Mouse (Mus musculus) liver, postnatal 0 days (tissue): ENCODE results near the gene Olfr462. TPM values are rescaled to one million over a fixed set of nuclear protein-coding genes. Genes with fewer than 3 reads are reported as not detected.
A peak's percentile ranks its signal among the peaks of the same experiment; 100 is the strongest.

Experiments used
- ATAC-seq: fragments of 200-750 bp; cut with Nextera tagmentation; 2 replicates; pipeline ENCODE4 v1.8.0; 2017; ENCODE audit warnings: mild to moderate bottlenecking, moderate library complexity
- DNase-seq: peaks from one replicate; pipeline ENCODE4 v3.0.0-alpha.2; 2016
- H3K27ac ChIP-seq: fragments of 300-500 bp; sonication (generic); 2 replicates; pipeline ENCODE4 v1.5.1; 2014; ENCODE audit warnings: antibody characterized with exemption, moderate library complexity, mild to moderate bottlenecking, low read depth
- H3K27me3 ChIP-seq: fragments of 300-500 bp; sonication (generic); 2 replicates; pipeline ENCODE4 v1.6.1; 2014; ENCODE audit warnings: low read length, control low read depth, mixed read lengths; ENCODE audit not compliant: insufficient read depth
- H3K36me3 ChIP-seq: fragments of 300-500 bp; sonication (generic); replicated peaks from 2 replicates; pipeline ENCODE4 v1.6.1; 2014; ENCODE audit warnings: mild to moderate bottlenecking, control low read depth, low read length, moderate library complexity, mixed read lengths; ENCODE audit not compliant: insufficient read depth
- H3K4me1 ChIP-seq: fragments of 300-500 bp; sonication (generic); 2 replicates; pipeline ENCODE4 v1.6.1; 2014; ENCODE audit warnings: antibody characterized with exemption, mild to moderate bottlenecking, control low read depth; ENCODE audit not compliant: insufficient read depth
- H3K4me2 ChIP-seq: fragments of 300-500 bp; sonication (generic); 2 replicates; pipeline ENCODE4 v1.6.1; 2014; ENCODE audit warnings: low read depth, mild to moderate bottlenecking, low read length, moderate library complexity, mixed read lengths
- H3K4me3 ChIP-seq: fragments of 300-500 bp; sonication (generic); 2 replicates; pipeline ENCODE4 v1.5.1; 2014; ENCODE audit warnings: low read depth, low read length
- H3K9ac ChIP-seq: fragments of 300-500 bp; sonication (generic); replicated peaks from 2 replicates; pipeline ENCODE4 v1.6.1; 2014; ENCODE audit warnings: mild to moderate bottlenecking, moderate library complexity
- H3K9me3 ChIP-seq: fragments of 300-500 bp; sonication (generic); 2 replicates; pipeline ENCODE4 v1.6.1; 2016; ENCODE audit warnings: mild to moderate bottlenecking, control low read depth, low read length, mixed read lengths
- CTCF ChIP-seq: sonication (generic); IDR thresholded peaks from 2 replicates; pipeline ENCODE4 v1.5.1; 2016; ENCODE audit warnings: antibody characterized with exemption, low read depth
- EP300 ChIP-seq: IDR thresholded peaks from 2 replicates; pipeline ENCODE4 v1.6.1; 2016; ENCODE audit warnings: antibody characterized with exemption, low read depth, mild to moderate bottlenecking
- WGBS: fragments of 180-500 bp; shearing (Covaris S2); extraction: QIAGEN DNeasy Blood & Tissue Kit; methylation state at CpG from one replicate; pipeline ENCODE4 v1.1.7; 2014; ENCODE audit not compliant: insufficient replicate concordance; 5-methylcytosine and 5-hydroxymethylcytosine counted together
- polyA plus RNA-seq: library from polyadenylated mRNA; unstranded; fragments of >200 nt; fragmentation: Nextera tagmentation; extraction: Ambion mirVana; gene quantifications from 2 replicates; pipeline ENCODE4 v1.2.1, GENCODE M21; 2015

The Olfr462 gene
- polyA plus RNA-seq, 1 experiment from 2014 or later: not detected

- Histone ChIP-seq H3K9ac (no peak overlapping the region), H3K27ac (no peak overlapping the region), H3K9me3 (no peaks in the 10 kb centered on the region), H3K4me2 (no peak overlapping the region), H3K36me3 (no peaks in the 10 kb centered on the region), H3K4me1 (no peaks in the 10 kb centered on the region), H3K27me3 (no peaks in the 10 kb centered on the region), H3K4me3 (no peak overlapping the region)
- ATAC-seq (no peak), DNase-seq (no peak)
- TF ChIP-seq CTCF (no peak), EP300 (no peak)
- 64% methylated on average over 3 of the region's 3 CpGs for WGBS
Observed at GRCm38 (mm10) chr11:87904331-87904730, 12.3 kb upstream of the Olfr462 start.

DNA sequence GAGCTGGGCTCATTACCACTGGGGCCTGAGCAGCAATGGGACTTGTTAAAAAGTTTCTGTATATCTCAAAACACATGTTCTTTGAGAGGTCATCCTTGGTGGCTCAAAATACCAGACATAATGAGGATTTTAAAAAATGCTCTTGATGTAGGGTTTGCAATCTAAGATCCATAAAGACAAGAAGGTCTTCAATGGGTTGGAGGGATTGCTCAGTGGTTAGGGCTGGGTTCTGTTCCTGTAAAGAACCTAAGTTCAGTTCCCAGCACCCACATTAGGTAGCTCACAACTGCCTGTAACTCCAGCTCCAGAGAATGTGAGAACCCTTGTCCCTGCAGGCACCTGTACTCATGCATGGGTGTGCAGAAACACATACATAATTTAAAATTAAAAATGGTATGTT is 5.2 kb upstream of the Olfr462 start, which contains the start of gene Olfr463:
Gene Olfr463 (minus strand): TSS at position 101 of the 400 bp plus-strand sequence.
- TF ChIP-seq EP300: no peak
- no peak for TF ChIP-seq CTCF
- Histone ChIP-seq H3K4me3 (no peak within 1 kb of the TSS), H3K27ac (no peak within 1 kb of the TSS), H3K9me3 (no peaks in the 10 kb centered on the region), H3K36me3 (no peaks in the 10 kb centered on the region), H3K27me3 (no peaks in the 10 kb centered on the region), H3K4me1 (no peaks in the 10 kb centered on the region), H3K9ac (no peak within 1 kb of the TSS), H3K4me2 (no peak within 1 kb of the TSS)
- DNase-seq: no peak
- ATAC-seq: no peak

DNA sequence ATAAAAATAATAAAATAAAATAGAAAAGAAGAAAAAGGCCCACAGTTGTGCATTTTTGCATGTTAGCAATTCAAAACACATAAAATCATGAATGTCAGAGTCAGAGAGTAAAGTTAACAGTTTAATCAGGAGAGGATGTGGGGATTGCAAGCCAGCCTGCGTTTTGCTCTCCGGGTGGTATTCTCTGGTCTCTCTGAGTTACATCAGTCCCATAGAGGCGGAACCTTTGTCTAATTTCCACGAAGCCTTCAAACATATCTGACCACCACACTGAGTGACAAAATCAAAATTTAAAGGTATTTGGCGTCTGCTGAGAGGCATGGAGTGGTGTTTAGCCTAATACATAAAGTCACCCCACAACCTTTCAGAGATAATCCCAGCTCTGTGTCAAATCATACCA is 7.2 kb downstream of the Olfr462 start:
- Histone ChIP-seq H3K36me3 (no peaks in the 10 kb centered on the region), H3K9me3 (no peaks in the 10 kb centered on the region), H3K4me1 (no peaks in the 10 kb centered on the region), H3K9ac (no peak overlapping the region), H3K4me3 (no peak overlapping the region), H3K4me2 (no peak overlapping the region), H3K27me3 (no peaks in the 10 kb centered on the region), H3K27ac (no peak overlapping the region)
- 66% methylated on average over 5 of the region's 5 CpGs for WGBS
- ATAC-seq (no peak), DNase-seq (no peak)
- TF ChIP-seq CTCF (no peak), EP300 (no peak)

DNA sequence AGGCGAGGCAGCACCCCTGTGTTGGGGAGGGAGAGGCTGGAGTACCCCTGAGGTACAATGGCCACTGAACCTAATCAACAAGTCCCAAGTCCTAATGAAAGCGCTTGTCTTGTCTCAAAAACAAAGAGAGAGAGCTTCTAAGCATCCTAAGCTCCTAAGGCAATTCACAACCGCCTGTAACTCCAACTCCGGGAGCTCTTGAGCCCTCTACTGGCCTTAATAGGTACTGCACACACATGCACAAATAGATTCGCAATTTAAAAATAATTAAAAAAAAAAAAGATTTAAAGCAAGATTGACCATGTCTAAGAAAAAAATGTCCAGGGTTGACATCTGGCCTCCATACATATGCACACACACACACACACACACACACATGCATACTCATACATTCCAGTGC is 8.6 kb downstream of the Olfr462 start:
- Histone ChIP-seq H3K4me3 (no peak overlapping the region), H3K9me3 (no peaks in the 10 kb centered on the region), H3K4me1 (no peaks in the 10 kb centered on the region), H3K36me3 (no peaks in the 10 kb centered on the region), H3K4me2 (no peak overlapping the region), H3K9ac (no peak overlapping the region), H3K27ac (no peak overlapping the region), H3K27me3 (no peaks in the 10 kb centered on the region)
- DNase-seq: no peak
- WGBS: 33% methylated on average over 5 of the region's 5 CpGs
- TF ChIP-seq EP300: no peak
- TF ChIP-seq CTCF: peak; percentile 66
- no peak for ATAC-seq

DNA sequence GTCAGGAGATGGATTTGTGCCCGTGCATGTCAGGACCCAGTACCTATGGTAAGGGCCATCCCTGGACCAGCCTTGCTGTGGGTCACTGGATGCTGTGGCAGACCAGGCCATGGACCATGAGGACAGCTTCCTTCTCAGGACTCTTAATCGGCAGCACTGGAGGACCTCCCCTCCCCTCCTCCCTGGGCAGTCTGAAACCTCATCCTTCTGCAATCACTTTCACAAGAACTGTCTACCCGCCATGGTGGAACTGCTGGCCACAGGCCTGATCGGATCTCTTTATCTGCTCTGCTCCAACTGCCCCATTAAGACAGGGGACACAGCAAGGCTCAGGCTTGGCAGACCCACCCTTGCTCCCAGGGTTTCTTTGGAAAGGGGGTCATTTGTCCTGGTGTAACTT is 10.4 kb downstream of the Olfr462 start:
- H3K27me3 ChIP-seq: no peaks in the 10 kb centered on the region
- no peak overlapping the region for H3K4me2 ChIP-seq
- H3K36me3 ChIP-seq: no peaks in the 10 kb centered on the region
- H3K27ac ChIP-seq: no peak overlapping the region
- no peak for DNase-seq
- TF ChIP-seq EP300 (no peak), CTCF (no peak)
- 45% methylated on average over 4 of the region's 4 CpGs for WGBS
- H3K4me3 ChIP-seq: no peak overlapping the region
- ATAC-seq: no peak
- H3K4me1 ChIP-seq: no peaks in the 10 kb centered on the region
- no peaks in the 10 kb centered on the region for H3K9me3 ChIP-seq
- H3K9ac ChIP-seq: no peak overlapping the region

DNA sequence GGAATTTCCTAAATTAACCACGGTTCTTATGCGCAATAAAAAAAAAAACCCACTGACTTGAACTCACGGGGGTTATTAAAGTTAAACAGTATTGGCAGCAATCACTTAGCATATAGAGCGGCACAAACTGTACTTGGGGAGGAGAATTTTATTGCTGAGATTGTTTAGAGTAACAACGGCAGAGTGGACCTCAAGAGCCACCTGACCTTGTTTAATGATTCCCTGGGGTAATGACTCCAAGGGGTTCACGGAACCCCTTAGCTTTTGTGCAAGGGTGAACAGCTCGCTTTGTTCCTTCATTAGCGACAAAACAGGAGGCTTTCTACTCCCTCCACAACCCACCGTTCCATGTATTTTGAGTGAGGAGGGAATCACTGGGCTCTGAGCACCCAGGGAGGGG is 12.2 kb downstream of the Olfr462 start:
- Histone ChIP-seq H3K9me3 (no peaks in the 10 kb centered on the region), H3K4me2 (no peak overlapping the region), H3K4me3 (no peak overlapping the region), H3K27ac (no peak overlapping the region), H3K27me3 (no peaks in the 10 kb centered on the region), H3K36me3 (no peaks in the 10 kb centered on the region), H3K9ac (no peak overlapping the region), H3K4me1 (no peaks in the 10 kb centered on the region)
- WGBS: 75% methylated on average over 9 of the region's 9 CpGs
- ATAC-seq: no peak
- DNase-seq: no peak
- TF ChIP-seq CTCF (no peak), EP300 (no peak)

GRCm38 (mm10) chr11:87875436-87875835 is 16.6 kb downstream of the Olfr462 start, which contains the start of gene Epx:
Epx (minus strand) TSS chr11:87875536.
- Histone ChIP-seq H3K9ac (no peak within 1 kb of the TSS), H3K4me2 (no peak within 1 kb of the TSS), H3K4me1 (no peaks in the 10 kb centered on the region), H3K36me3 (no peaks in the 10 kb centered on the region), H3K27ac (no peak within 1 kb of the TSS), H3K27me3 (no peaks in the 10 kb centered on the region), H3K9me3 (no peaks in the 10 kb centered on the region), H3K4me3 (no peak within 1 kb of the TSS)
- ATAC-seq (no peak), DNase-seq (no peak)
- TF ChIP-seq EP300: no peak
- no peak for TF ChIP-seq CTCF
- 77% methylated on average over 6 of the region's 6 CpGs for WGBS
